Mouse (Mus musculus) cerebellum, adult 9-11 months (tissue): ENCODE measurements around the gene Ntpcr.

Source experiments
- DNase-seq: peaks from one replicate; pipeline ENCODE4 v3.0.0; 2022

The Ntpcr gene

DNA sequence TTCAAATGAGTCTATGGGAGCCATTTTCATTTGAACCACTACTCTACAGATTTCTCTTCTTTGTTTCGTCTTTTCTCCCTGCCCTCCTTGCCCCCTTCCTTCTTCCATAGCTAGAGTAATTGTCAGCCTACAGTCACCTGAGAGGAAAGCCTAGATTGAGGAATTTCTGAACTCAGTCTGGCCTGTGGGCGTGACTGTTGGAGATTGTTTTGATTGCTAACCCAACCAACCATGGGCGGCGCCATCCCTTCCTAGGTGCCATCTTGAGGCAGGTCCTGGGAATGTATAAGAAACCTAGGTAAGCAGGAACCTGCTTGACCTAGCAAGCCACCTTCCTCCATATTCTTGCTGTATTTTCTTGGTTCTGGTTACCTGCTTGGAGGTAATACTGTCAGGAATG, 3.6 kb upstream of the Ntpcr start:
- DNase-seq = no peak

DNA sequence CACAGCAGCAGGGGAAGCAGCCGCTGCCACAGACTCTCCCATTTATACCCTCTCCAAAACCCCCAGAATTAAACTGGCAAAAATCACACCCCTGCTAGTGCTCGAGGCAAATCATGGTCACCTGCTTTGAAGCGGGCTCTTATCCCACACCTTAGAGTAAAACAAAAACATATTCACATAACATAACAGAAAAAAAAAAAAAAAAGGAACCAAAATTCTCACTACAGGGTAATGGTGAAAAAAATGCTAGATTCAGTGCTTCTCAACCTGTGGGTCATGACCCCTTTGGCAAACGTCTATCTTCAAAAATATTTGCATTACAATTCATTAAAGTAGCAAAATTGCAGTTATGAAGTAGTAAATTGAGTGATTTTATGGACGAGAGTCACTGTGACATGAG, 2.8 kb upstream of the Ntpcr start:
- DNase-seq = no peak

DNA sequence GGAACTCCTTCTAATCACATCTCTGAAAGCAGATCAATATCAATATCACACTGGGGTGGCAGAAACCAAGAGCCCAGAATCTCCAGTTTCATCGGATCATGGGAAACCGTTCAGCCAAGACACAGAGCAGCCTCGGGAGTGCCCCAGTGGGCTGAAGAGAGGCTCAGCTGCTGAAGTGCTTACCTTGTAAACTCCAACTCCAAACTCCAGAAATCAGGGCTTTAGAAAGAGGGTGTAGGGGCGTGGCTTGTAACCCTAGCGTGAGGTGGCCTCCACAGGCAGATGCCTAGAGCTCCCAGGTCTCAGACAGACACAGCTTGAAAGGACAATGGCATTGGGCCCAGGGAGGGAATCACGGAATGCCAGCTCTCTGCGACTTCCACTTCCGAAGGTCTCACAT, 2.0 kb upstream of the Ntpcr start:
- DNase-seq = no peak

DNA sequence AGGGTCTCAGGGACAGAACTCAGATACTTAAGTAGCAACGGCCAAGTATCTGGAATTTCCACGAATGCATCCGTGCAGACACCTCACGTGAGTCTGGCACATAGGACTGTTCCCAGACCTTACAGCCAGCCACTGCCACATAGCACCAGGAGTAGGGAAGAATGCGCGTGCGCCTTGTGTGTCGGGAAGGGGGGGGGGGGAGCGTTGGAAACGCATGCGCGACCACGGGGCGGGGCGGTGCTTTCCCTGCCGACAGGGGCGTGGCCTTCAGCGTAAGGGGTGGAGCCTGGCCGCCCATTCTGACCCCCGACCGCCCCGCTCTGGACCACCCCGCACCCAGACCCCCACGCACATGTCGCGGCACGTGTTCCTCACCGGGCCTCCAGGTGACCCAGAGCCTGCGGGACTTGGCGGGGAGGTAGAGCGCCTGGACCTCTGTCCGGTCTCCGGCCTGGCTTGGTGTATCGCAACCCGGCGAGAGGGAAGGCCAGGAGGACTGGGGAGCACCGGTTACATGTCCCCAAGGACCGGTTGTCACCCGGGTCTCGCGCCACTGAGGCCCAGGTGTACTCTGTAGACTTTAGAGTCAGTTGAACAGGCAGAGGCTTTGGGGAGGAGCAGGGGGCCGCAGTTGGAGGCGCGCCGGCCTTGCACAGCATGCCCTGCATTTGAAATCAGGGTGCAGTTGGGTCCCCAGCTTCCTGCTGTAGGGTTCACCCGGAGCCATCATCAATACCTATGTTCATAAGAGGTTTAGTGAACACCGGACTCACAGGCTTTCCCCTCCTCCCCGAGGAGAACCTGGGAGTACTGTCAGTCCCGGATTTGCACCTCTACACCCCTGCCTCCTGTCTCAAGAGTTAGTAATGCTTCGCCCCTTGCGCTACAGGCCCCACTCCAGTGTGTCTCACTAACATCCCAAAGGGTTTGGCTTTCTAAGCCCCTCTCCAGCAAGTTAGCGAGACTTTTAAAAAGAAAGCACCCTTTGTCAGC, 4.5 kb downstream of the Ntpcr start:
- DNase-seq = peak; percentile 86

DNA sequence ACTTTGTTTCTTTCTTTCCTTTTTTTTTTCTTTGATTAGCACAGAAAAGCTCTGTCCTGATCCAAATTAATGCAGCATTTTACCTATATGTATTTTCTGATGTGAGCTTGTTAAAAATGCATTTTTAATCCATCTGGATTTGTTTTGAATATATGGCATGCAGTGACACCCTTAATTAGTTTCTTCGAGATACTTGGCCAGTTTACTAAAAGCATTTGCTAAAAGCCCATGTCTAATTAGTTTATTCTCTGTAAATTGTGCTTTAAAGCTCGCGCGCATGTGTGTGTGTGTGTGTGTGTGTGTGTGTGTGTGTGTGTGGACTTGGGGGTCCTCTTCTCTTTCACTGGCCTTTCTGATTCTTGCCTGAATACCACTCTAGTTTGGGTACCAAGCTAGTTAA, 9.2 kb downstream of the Ntpcr start:
- no peak for DNase-seq

DNA sequence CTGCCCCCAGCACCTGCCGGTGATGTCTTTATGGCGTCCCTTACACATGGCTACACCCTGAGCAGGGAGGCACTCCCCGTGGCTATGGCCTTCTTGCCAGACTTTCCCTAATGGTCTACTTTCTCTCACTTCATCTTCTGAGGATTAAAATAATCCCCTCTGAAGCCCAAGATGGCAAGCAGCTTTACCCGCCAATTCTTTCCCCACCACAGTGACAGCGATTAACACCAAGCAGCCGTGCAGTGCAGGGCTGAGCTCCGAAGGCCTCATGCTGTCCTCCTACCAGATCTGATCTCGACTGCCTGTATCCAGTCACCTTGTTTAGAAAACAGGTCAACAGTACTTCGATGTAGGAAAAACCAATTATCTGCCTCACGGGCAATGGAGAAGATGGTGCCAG, 10.9 kb downstream of the Ntpcr start:
- no peak for DNase-seq

DNA sequence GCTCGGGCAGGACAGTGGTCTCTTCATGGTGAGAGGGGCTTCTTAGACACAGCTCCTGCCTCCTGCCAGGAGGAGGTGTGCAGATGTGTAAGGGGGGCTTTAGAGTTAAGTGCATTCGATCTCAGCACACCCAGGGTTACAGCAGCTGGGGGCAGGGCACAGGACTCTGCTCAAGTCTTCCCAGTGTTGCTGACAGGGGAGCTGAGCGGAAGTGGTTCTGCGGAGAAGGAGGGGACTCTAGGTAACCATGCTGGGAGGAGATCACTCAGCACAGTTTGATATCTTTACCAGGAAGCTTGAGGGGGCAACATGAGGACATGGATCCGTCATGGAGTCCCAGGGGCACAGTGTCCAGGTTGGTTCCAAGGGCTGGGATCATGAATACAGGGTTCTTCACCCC, 11.6 kb downstream of the Ntpcr start:
- no peak for DNase-seq

DNA sequence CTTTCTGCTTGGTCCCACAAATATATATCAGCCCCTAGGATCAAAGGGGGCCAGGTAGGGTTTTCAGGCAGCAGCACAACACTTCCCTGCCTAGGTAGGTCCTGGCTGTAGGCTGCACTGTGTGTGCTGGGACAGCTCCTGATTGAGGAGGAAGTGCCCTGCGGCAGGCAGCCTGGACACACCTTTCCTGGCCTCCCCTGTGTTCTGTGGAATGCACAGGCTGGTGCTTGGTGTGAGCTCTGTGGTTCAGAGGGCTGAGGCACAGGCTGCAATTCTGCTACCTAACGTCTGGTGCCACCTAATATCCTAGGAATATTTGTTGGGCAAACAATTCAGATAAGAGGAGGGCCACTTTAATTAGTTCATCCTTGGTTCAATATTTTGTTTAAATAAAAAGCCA, 12.1 kb downstream of the Ntpcr start:
- no peak for DNase-seq

DNA sequence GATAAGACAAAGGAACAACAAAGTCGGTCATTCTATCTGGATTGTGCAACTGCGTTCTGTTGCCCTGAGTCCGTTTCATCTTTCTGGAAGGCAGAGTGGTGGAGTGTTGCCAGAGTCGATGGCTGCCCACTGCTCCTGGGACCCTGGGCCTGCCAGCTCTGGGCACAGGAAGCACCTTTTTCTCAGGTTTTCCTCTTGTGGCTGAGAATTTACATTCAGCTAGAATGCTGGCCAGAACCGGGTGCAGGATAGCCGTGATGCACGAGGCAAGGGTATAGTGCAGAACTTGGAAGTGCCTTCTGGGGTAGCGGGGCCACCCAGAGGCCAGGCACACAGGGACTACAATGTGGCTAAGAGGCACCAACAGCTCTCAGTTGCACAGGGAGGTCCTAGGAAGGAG, 12.6 kb downstream of the Ntpcr start:
- no peak for DNase-seq

DNA sequence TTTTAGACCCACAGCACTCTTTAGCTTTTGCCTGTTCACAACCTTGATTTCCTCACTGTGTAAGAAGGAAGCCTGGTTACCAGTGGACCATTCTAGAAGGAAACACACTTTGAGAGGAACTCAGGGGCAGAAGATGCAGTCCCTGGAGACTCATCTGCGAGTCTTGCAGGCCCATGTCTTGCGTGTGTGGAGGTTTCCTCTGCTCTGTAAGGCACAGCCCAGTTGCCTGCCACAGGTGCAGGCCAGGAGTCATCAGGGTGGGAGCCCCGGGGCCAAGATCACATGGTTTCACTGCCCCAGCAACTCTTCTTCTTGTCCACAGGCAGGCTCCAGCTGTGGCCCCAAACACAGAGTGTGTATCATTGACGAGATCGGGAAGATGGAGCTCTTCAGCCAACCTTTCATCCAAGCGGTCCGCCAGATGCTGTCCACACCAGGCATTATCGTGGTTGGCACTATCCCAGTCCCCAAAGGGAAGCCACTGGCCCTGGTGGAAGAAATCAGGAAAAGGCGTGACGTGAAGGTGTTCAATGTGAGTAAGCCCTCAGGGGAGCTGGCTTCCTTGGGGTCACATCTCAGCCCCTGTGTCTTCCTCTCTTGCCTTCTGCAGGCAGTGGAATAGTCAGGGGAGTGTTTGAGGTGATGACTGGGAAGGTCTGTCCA, 15.3 kb downstream of the Ntpcr start:
- no peak for DNase-seq

DNA sequence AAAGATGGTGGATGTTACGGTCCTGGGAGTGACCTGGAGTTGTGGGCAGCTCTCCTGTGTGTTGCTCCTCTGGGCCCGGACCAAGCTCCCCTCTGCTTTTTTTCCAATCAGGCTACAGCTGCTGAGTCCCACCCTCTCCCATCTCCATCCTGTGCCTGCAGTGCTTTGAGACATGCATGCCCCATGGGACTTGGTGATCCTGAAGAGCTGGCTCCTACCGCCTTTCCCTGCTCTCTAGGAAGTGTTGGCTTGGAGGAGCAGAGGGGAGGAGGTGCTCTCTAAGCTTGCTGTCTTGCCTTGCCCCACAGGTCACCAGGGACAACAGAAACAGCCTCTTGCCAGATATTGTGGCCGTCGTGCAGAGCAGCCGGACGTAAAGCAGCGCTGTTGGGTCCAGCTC, 17.6 kb downstream of the Ntpcr start:
- no peak for DNase-seq

DNA sequence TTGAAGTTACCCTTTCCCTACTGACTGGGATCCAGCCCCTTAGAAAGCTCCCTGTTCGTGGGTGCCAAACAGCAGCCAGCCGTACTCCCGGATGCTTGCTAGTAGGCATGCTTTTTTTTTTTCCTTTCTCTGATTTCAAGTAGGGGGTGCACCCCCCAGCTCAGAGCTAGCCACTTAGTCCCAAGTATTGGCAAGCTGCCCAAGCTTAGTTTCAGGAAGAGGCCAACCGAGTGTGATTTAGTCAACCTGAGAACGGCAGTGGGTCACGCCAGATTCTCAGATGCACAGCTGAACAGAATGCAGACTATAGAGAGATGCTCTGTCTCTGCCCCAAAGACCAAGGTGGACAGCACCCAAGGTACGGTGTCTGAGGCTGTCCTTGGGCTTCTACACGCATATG, 21.1 kb downstream of the Ntpcr start:
- DNase-seq = no peak

DNA sequence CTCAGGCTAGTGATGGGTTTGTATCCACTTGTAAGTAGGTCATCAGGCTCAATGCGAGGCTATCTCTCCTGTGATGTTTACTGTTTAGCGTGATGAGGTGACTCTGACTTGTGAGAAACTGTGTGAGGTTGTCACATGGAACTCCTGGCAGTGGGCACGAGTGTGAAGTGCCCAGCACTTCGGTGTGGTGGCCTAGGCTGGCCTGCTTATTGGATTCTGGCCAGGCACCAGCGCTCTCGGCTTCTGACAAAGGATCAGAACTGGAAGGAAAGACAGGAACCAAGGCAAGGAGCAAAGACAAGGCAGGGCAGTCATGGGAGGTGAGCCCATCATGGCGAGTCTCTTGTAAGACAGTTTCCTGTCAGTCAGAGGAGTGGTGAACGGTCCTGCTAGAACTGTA, 26.1 kb downstream of the Ntpcr start:
- peak; percentile 48 for DNase-seq

DNA sequence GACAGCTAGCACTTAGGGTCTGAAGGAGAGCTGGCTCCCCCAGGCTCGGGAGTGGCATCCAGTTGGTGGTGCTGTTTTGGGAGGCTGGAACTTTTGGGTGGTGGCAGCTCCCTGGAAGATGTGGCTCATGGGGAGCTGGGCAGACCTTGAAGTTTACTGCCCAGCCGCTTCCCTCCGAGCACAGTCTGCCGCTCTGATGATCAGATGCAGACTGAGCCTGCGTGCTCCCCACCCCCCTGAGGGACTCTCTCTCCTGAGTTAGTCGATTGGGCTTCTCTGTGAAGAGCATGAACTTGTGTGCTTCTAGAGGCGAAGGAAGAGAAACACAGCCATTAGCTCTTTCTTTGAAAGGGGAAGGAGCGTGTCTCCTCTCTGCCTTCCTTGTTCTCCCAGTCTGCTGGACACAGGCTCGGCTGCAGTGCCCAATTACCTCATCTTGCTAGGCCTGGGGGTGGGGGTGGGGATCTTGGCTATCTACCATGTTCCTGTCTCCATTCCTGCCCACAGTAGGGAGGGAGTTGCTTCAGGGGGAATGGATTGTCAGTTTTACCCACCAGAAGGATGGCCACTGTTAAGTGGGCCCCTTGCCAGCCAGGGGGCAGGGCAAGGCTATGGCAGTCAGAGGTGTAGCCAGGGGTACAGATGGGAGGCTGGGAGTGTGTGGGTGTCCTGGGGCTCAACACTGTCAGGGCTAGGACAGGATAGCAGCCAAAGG, 26.8 kb downstream of the Ntpcr start:
- peak; percentile 74 for DNase-seq

DNA sequence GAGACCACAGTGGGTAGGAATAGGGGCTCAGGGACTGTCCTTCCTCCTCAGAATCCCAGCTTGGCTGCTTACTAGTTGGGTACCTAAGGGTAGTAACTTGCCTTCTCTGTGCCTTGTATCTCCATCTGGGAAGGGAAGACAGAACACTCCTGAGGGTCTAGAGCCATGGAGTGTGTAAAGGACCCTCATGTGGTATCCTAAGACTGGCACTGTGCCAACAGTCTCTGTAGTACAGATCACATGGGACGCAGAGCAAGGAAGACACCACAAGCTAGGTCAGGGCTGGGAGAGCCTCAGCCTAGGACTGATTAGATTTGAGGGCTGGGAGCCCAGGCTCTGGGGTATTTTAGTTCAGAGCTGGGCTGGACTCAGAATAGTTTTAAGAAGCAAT, 27.3 kb downstream of the Ntpcr start:
- no peak for DNase-seq

DNA sequence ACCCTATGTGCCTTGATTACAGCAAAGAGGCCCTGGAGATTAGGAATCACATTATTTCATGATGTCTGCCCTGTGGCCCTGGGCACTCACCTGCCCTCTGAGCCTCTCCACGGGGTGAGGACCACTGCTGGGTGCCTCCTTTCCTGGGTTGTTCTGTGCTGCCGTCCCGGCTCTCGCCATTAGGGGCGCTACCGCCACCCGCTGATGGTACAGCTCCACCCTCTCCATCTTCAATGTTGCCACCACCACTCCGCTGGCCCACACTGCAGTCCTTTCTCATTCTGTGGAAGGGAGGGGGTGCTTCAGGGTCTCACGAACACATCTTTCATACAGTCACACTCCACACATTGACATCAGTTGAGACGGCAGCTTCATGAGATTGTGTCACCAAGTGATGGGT, 29.3 kb downstream of the Ntpcr start:
- no peak for DNase-seq

DNA sequence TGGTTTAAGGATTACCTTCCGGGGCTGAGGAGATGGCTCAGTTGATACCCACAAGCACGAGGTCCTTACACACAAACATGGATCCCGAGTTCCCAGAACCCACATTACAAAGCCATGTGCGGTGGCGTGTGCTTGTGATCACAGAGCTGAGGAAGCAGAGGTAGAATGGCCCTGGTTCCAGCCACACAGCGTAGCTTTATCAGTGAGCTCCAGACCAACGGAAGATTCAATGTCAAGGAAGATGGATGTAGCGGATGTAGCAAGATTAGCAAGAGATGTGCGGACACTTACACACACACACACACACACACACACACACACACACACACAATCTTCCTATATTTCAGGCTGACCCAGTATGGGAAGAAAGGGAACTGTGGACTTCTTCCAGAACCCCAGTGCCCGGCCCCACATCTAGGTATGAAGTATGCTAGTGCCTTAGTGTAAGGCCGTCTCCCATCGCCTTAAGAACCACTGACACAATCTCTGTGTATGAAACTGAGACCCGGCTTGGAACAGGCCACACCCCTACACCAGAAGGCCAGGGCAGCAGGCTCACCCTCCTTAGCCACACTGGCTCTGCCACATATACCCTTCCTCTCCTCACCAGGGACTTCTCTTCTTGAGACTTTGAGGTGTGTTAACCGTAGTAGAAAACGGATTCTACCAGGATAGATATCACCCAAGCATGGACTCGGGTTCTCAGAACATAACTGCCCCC, 33.5 kb downstream of the Ntpcr start:
- no peak for DNase-seq

DNA sequence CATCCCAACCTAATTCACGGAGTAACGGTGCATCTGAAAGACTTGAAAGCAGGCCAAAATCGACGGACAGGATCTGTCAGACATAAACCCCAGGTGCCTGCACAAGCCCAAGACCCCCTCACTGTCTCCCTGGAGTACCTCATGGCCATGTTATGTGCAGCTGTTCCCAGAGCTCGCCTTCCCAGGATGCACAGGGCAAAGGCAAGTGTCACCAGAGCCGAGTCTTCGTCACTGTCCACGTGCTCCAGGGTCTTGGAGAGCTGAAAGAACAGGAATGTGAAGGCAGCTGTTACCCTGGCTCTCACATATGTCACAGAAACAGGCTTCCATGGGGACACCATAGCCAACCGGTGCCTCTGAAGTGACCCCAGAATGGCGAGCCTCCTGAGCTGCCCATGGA, 38.3 kb downstream of the Ntpcr start:
- no peak for DNase-seq

DNA sequence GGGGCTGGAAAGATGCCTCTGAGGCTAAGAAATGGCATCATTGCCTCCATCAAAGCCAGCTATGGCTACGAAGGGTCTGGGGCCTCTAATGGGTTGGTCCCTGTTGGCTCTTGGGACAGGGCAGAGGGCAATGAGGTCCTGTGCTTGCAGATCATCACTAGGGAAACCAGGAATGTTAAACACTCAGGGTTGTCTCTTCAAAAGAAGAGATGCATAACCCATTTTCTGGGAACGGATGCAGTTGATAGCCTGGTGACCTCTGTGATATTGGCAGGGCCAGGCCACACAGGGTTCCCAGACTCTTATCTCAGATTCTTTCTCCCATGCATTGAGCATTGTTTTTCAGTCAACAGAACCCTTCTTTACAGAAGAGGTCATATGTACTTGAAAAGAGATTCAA, 42.5 kb downstream of the Ntpcr start:
- DNase-seq = no peak

DNA sequence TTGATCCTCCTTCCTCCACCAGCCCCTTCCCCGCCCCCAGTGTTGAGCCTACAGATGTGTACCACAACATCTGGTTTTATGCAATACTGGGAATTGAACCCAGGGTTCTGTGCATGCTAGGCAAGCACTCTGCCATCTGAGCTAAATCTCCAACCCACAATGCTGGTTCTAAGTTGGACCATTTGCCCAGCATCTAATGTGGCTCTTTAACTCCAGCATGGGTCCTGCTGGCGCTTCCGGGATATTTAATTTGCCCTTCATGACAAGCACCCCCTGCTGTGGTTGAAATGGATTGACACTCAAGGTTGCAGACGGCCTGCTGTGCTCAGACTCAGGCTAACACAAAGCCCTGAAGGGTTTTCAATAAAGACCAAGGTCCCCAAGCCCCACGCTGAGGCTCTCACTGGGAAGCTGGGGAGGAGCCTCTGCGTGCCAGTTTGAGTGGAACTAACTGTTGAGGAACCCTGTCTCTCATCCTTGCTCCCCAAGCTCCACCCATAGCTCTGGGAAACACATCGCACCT, 43.6 kb downstream of the Ntpcr start:
- DNase-seq = no peak

DNA sequence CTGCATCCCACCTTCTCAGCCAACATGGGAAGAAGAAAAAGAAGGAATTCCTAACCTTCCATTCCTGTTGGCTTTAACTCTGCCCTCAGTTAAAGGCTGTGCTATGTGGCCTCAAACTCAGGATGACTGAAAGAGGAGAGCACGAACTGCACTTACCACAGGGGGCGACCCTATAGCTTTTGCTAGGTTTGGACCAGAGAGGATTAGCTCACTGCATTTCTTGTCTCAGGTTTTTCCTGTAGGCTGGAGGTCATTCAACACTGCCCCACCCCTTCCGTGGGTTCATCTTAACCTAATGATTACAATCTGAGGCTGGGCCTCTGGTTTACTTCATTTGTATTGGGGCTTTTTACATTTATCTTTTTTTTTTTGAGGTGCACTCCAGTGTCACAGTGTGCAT, 45.3 kb downstream of the Ntpcr start:
- no peak for DNase-seq

DNA sequence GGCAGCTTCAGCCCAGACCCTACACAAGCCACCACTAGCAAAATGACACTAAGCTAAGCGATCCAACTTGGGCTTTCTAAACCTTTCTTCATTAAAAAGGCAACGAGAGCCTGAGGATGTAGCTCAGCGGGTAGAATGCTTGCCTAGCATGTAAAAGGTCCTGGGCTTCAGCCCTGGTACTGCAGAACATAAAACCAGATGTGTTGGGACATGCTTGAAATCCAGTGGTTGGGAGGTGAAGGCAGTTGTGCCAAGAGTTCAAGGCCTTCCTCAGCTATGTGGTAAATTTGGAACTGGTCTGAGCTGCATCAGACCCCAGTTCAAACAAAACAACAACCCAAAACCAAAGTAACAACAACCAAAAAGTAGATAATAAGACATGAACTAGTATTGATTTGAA, 46.6 kb downstream of the Ntpcr start:
- no peak for DNase-seq

DNA sequence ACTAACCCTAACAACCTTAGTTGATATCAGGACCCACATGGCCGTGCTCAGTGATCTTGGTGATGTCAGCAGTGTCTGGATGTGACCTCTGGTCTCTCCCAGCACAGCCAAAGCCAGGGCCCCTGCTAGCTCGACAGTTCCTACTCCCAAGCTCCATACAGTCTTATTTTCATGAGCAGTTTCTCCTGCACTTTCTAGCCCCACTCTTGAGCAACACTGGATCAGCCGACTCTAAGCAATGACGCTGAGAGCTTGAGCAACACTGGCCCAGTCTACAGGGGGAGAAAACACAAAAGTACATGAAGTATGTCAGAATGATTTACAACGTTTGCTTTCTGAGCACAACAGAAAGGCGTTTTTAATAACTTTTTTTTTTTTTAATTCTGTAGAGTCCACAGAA, 47.0 kb downstream of the Ntpcr start:
- DNase-seq = no peak
